Mouse (Mus musculus): Measurements from ENCODE around the gene Vmn1r29. TPM values are rescaled to one million over a fixed set of nuclear protein-coding genes. Genes with fewer than 3 reads are reported as not detected.
"Not testable (repeated sequence)": the region's sequence is repeated elsewhere in the genome, so short reads cannot be mapped to it uniquely, and the experiment has no call there.

The Vmn1r29 gene
- polyA plus RNA-seq (2014; fragmentation: Nextera tagmentation; extraction: Ambion mirVana) = not detected in 2 replicates

- ATAC-seq (ENCODE audit: low FRiP score, low TSS enrichment) = no peak
- H3K27ac ChIP-seq (replicated peaks; ENCODE audit: low read depth, low read length) = no peak within 1 kb of the TSS
- H3K9me3 ChIP-seq (ENCODE audit: control insufficient read depth, low read length) = no peaks in the 10 kb centered on the region
- no peaks in the 10 kb centered on the region for H3K36me3 ChIP-seq (ENCODE audit: control insufficient read depth, insufficient read depth, low read length)
- no peaks in the 10 kb centered on the region for H3K27me3 ChIP-seq (ENCODE audit: control insufficient read depth, insufficient read depth, low read length)
- no peak within 1 kb of the TSS for H3K9ac ChIP-seq (replicated peaks; ENCODE audit: low read length)
- H3K4me1 ChIP-seq (ENCODE audit: control insufficient read depth, insufficient read depth, low read length) = no peaks in the 10 kb centered on the region
- H3K4me2 ChIP-seq (ENCODE audit: low read length) = no peak within 1 kb of the TSS
- no peak within 1 kb of the TSS for H3K4me3 ChIP-seq (replicated peaks; ENCODE audit: low read depth, low read length)
- no peak for DNase-seq
These were observed at the start of gene Vmn1r29 for GRCm38 (mm10) chr6:58301249-58301648. Gene Vmn1r29 (plus strand): TSS chr6:58301549.

GRCm38 (mm10) chr6:58261737-58262136, 39.6 kb upstream of the Vmn1r29 start, which contains the start of gene Vmn1r28:
Gene Vmn1r28 (plus strand): TSS chr6:58262037.
- 88% methylated on average over 1 of the region's 1 CpGs for WGBS
- H3K27ac ChIP-seq (replicated peaks; ENCODE audit: low read depth, low read length) = no peak within 1 kb of the TSS
- H3K4me1 ChIP-seq (ENCODE audit: control insufficient read depth, insufficient read depth, low read length) = no peaks in the 10 kb centered on the region
- H3K4me3 ChIP-seq (replicated peaks; ENCODE audit: low read depth, low read length) = no peak within 1 kb of the TSS
- H3K9me3 ChIP-seq (ENCODE audit: control insufficient read depth, low read length) = no peaks in the 10 kb centered on the region
- no peaks in the 10 kb centered on the region for H3K27me3 ChIP-seq (ENCODE audit: control insufficient read depth, insufficient read depth, low read length)
- DNase-seq = no peak
- H3K9ac ChIP-seq (replicated peaks; ENCODE audit: low read length) = no peak within 1 kb of the TSS
- no peak within 1 kb of the TSS for H3K4me2 ChIP-seq (ENCODE audit: low read length)
- H3K36me3 ChIP-seq (ENCODE audit: control insufficient read depth, insufficient read depth, low read length) = no peaks in the 10 kb centered on the region
- ATAC-seq (ENCODE audit: low FRiP score, low TSS enrichment) = no peak

- H3K9ac ChIP-seq (replicated peaks; ENCODE audit: low read length); H3K9me3 ChIP-seq (ENCODE audit: control insufficient read depth, low read length); H3K27me3 ChIP-seq (ENCODE audit: control insufficient read depth, insufficient read depth, low read length); H3K4me2 ChIP-seq (ENCODE audit: low read length); H3K4me1 ChIP-seq (ENCODE audit: control insufficient read depth, insufficient read depth, low read length); DNase-seq; H3K36me3 ChIP-seq (ENCODE audit: control insufficient read depth, insufficient read depth, low read length); H3K4me3 ChIP-seq (replicated peaks; ENCODE audit: low read depth, low read length); H3K27ac ChIP-seq (replicated peaks; ENCODE audit: low read depth, low read length); ATAC-seq (ENCODE audit: low FRiP score, low TSS enrichment): not testable (repeated sequence)
- WGBS = 100% methylated on average over 1 of the region's 1 CpGs
These were observed 21.7 kb upstream of the Vmn1r29 start for GRCm38 (mm10) chr6:58279661-58280060.

- H3K27ac ChIP-seq (replicated peaks; ENCODE audit: low read depth, low read length) = no peak overlapping the region
- no peaks in the 10 kb centered on the region for H3K36me3 ChIP-seq (ENCODE audit: control insufficient read depth, insufficient read depth, low read length)
- H3K4me2 ChIP-seq (ENCODE audit: low read length) = no peak overlapping the region
- WGBS = 70% methylated on average over 2 of the region's 2 CpGs
- no peaks in the 10 kb centered on the region for H3K27me3 ChIP-seq (ENCODE audit: control insufficient read depth, insufficient read depth, low read length)
- no peaks in the 10 kb centered on the region for H3K9me3 ChIP-seq (ENCODE audit: control insufficient read depth, low read length)
- no peaks in the 10 kb centered on the region for H3K4me1 ChIP-seq (ENCODE audit: control insufficient read depth, insufficient read depth, low read length)
- no peak overlapping the region for H3K9ac ChIP-seq (replicated peaks; ENCODE audit: low read length)
- ATAC-seq (ENCODE audit: low FRiP score, low TSS enrichment) (no peak), DNase-seq (no peak)
- no peak overlapping the region for H3K4me3 ChIP-seq (replicated peaks; ENCODE audit: low read depth, low read length)
These were observed 9.1 kb upstream of the Vmn1r29 start for GRCm38 (mm10) chr6:58292201-58292600.

GRCm38 (mm10) chr6:58298511-58298910, 2.8 kb upstream of the Vmn1r29 start:
- H3K27me3 ChIP-seq (ENCODE audit: control insufficient read depth, insufficient read depth, low read length); ATAC-seq (ENCODE audit: low FRiP score, low TSS enrichment); H3K9ac ChIP-seq (replicated peaks; ENCODE audit: low read length); H3K36me3 ChIP-seq (ENCODE audit: control insufficient read depth, insufficient read depth, low read length); H3K4me3 ChIP-seq (replicated peaks; ENCODE audit: low read depth, low read length); H3K4me1 ChIP-seq (ENCODE audit: control insufficient read depth, insufficient read depth, low read length); DNase-seq; H3K27ac ChIP-seq (replicated peaks; ENCODE audit: low read depth, low read length); H3K4me2 ChIP-seq (ENCODE audit: low read length); H3K9me3 ChIP-seq (ENCODE audit: control insufficient read depth, low read length): not testable (repeated sequence)
- 85% methylated on average over 19 of the region's 19 CpGs for WGBS

- not testable (repeated sequence) for H3K4me3 ChIP-seq (replicated peaks; ENCODE audit: low read depth, low read length); ATAC-seq (ENCODE audit: low FRiP score, low TSS enrichment); H3K9me3 ChIP-seq (ENCODE audit: control insufficient read depth, low read length); DNase-seq; H3K36me3 ChIP-seq (ENCODE audit: control insufficient read depth, insufficient read depth, low read length); H3K27ac ChIP-seq (replicated peaks; ENCODE audit: low read depth, low read length); H3K27me3 ChIP-seq (ENCODE audit: control insufficient read depth, insufficient read depth, low read length); H3K9ac ChIP-seq (replicated peaks; ENCODE audit: low read length); H3K4me2 ChIP-seq (ENCODE audit: low read length); H3K4me1 ChIP-seq (ENCODE audit: control insufficient read depth, insufficient read depth, low read length)
- 88% methylated on average over 17 of the region's 17 CpGs for WGBS
These were observed 29.3 kb downstream of the Vmn1r29 start for GRCm38 (mm10) chr6:58330686-58331085.

Other genes with a start within 250 kb of the Vmn1r29 start
- not detected in 2 replicates for gene Vmn1r27, start 82.7 kb upstream of the Vmn1r29 start, polyA plus RNA-seq (2014; fragmentation: Nextera tagmentation; extraction: Ambion mirVana)
- gene Vmn1r28, start 39.5 kb upstream of the Vmn1r29 start, polyA plus RNA-seq (2014; fragmentation: Nextera tagmentation; extraction: Ambion mirVana) = not detected in 2 replicates
- not detected in 2 replicates for gene Vmn1r30, start 141.8 kb downstream of the Vmn1r29 start, polyA plus RNA-seq (2014; fragmentation: Nextera tagmentation; extraction: Ambion mirVana)
- not detected in 2 replicates for gene Vmn1r31, start 173.8 kb downstream of the Vmn1r29 start, polyA plus RNA-seq (2014; fragmentation: Nextera tagmentation; extraction: Ambion mirVana)

Measured in midbrain, embryonic 14.5 days (tissue).